Mouse (Mus musculus) ES-Bruce4 (cell line): ENCODE measurements at regions not wholly inside any gene's neighbourhood (a gene's known extent, or its start where the extent isn't known, plus 50 kb on each side); places are given as distances from the start of the nearest gene placed in this dataset.

Experiments used
- CTCF ChIP-seq: IDR thresholded peaks from one replicate; pipeline ENCODE4 v1.8.1; 2011; ENCODE audit warnings: low read depth, low read length
- EP300 ChIP-seq: IDR thresholded peaks from 2 replicates; pipeline ENCODE4 v1.6.1; 2011; ENCODE audit warnings: low read depth, low read length; ENCODE audit not compliant: insufficient read depth
- POLR2A ChIP-seq: IDR thresholded peaks from one replicate; pipeline ENCODE4 v1.8.1; 2011; ENCODE audit warnings: low read length; ENCODE audit not compliant: insufficient read depth

DNA sequence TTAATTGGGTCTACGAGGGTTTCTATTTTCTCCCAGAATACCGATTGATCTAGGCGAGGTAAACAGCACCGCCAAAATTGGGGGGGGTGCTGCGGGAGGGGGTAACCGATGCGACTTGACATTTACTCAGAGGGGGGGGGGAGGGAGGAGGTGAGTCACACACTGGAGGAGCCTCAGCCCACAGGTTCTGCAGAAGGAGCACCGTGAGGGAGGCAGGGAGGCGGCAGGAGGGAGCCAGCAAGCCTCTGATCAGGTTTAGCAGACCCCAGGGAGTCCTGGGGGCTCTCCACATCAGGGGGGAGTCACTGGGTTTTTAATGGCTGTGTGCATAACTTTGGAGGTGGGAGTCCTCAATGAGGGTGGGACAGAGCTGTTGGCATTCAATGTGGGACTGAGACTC is 51.3 kb upstream of the Ier5l start:
- TF ChIP-seq CTCF, result no peak
- no peak for TF ChIP-seq EP300
- no peak for TF ChIP-seq POLR2A
